Mouse (Mus musculus) midbrain, embryonic 13.5 days (tissue): ENCODE data around the gene Exoc4. TPM values are rescaled to one million over a fixed set of nuclear protein-coding genes. Genes with fewer than 3 reads are reported as not detected.

Source experiments
- ATAC-seq: fragments of 200-750 bp; cut with Nextera tagmentation; 2 replicates; pipeline ENCODE4 v1.8.0; 2017; ENCODE audit warnings: mild to moderate bottlenecking, moderate TSS enrichment, moderate library complexity
- H3K27ac ChIP-seq: fragments of 300-500 bp; sonication (generic); 2 replicates; pipeline ENCODE4 v1.5.1; 2015; ENCODE audit warnings: inconsistent platforms, mild to moderate bottlenecking, moderate library complexity
- H3K27me3 ChIP-seq: fragments of 300-500 bp; sonication (generic); 2 replicates; pipeline ENCODE4 v1.6.1; 2015; ENCODE audit warnings: mild to moderate bottlenecking, inconsistent platforms
- H3K36me3 ChIP-seq: fragments of 300-500 bp; sonication (generic); 2 replicates; pipeline ENCODE4 v1.6.1; 2015; ENCODE audit warnings: mild to moderate bottlenecking, inconsistent platforms
- H3K4me1 ChIP-seq: fragments of 300-500 bp; sonication (generic); replicated peaks from 2 replicates; pipeline ENCODE4 v1.6.1; 2015; ENCODE audit warnings: inconsistent platforms
- H3K4me2 ChIP-seq: fragments of 300-500 bp; sonication (generic); replicated peaks from 2 replicates; pipeline ENCODE4 v1.6.1; 2015; ENCODE audit warnings: moderate library complexity, mild to moderate bottlenecking, inconsistent platforms
- H3K4me3 ChIP-seq: fragments of 300-500 bp; sonication (generic); replicated peaks from 2 replicates; pipeline ENCODE4 v1.5.1; 2015; ENCODE audit warnings: mild to moderate bottlenecking, inconsistent platforms
- H3K9ac ChIP-seq: fragments of 300-500 bp; sonication (generic); replicated peaks from 2 replicates; pipeline ENCODE4 v1.6.1; 2015; ENCODE audit warnings: mild to moderate bottlenecking, inconsistent platforms
- H3K9me3 ChIP-seq: fragments of 300-500 bp; sonication (generic); 2 replicates; pipeline ENCODE4 v1.6.1; 2016; ENCODE audit warnings: mild to moderate bottlenecking, inconsistent platforms
- WGBS: fragments of 180-500 bp; shearing (Covaris S2); methylation state at CpG from one replicate; pipeline ENCODE4 v1.1.7; 2015; 5-methylcytosine and 5-hydroxymethylcytosine counted together
- polyA plus RNA-seq: library from polyadenylated mRNA; unstranded; fragments of >200 nt; fragmentation: Nextera tagmentation; extraction: Ambion mirVana; gene quantifications from 2 replicates; pipeline ENCODE4 v1.2.1, GENCODE M21; 2015

The Exoc4 gene
- polyA plus RNA-seq, 1 experiment from 2014 or later = 50.7 TPM

DNA sequence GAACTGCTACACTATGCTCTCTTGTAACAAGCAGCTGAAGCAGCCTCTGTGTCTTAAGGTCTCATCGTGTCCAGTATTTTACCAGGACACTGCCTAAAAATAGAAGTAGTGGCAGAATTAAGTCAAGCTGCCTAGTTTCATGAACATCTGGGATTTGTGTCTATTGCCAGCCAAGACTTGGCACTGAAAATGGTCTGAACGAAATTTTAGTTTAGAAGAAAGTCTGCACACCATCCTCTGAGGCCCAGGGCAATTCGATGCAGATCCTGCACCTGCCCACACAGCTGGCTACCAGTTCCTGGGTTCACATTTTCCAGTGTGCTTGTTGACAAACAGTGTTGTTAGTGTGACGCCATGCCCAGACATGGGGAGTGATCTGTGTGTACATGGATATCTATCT, 303.0 kb downstream of the Exoc4 start:
- Histone ChIP-seq H3K27ac (peak overlapping the region; percentile 8; the same call in 1 of the 2 replicates), H3K9me3 (no peaks in the 10 kb centered on the region), H3K4me2 (no peak overlapping the region), H3K36me3 (no peaks in the 10 kb centered on the region), H3K9ac (no peak overlapping the region), H3K4me3 (no peak overlapping the region), H3K27me3 (no peaks in the 10 kb centered on the region), H3K4me1 (peaks cover 11% of the 10 kb centered on the region; the same call in 1 of the 2 replicates)
- WGBS = 82% methylated on average over 4 of the region's 4 CpGs
- ATAC-seq = no peak

DNA sequence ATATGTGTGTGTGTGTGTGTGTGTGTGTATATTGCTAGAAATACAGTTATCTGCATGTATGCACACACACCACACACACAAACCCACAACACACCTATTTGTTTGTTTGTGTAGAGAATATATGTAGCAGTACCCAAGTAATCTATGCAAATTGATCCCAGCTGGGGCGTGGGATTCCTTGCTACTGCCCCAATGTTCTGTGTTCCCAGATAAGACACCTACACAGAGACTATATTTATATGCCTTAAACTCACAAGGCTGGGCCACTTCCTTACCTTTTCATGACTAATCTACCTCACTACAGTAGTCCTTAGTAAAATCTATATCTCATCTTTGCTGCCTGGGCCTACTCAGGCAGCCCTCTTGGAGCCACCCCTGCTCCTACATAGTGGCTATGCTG, 312.0 kb downstream of the Exoc4 start:
- 89% methylated on average over 1 of the region's 1 CpGs for WGBS
- no peak for ATAC-seq
- Histone ChIP-seq H3K9me3 (no peaks in the 10 kb centered on the region), H3K4me1 (no peaks in the 10 kb centered on the region), H3K4me3 (no peak overlapping the region), H3K36me3 (no peaks in the 10 kb centered on the region), H3K4me2 (no peak overlapping the region), H3K27me3 (no peaks in the 10 kb centered on the region), H3K27ac (no peak overlapping the region), H3K9ac (no peak overlapping the region)

DNA sequence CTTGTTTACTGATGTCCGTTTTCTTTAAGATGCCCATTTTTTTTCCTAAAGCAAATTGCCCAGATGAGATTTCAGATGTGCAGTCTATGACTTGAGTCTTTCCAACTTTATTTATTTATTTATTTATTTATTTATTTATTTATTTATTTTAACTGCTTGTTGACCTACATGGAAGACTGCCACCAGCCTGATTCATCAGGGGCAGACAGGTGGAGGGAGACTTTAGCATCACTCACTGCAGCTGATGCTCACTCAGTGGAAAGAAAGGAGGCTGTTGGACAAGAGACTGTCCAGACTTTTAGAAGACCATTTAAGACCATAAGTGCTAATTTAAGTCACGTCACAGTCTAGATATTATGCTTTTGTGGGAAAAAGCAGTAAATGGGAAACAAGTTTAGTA, 313.0 kb downstream of the Exoc4 start:
- Histone ChIP-seq H3K4me3 (no peak overlapping the region), H3K27ac (no peak overlapping the region), H3K4me2 (no peak overlapping the region), H3K36me3 (no peaks in the 10 kb centered on the region), H3K9ac (no peak overlapping the region), H3K27me3 (no peaks in the 10 kb centered on the region), H3K9me3 (no peaks in the 10 kb centered on the region), H3K4me1 (no peaks in the 10 kb centered on the region)
- no peak for ATAC-seq
- 95% methylated on average over 2 of the region's 2 CpGs for WGBS

DNA sequence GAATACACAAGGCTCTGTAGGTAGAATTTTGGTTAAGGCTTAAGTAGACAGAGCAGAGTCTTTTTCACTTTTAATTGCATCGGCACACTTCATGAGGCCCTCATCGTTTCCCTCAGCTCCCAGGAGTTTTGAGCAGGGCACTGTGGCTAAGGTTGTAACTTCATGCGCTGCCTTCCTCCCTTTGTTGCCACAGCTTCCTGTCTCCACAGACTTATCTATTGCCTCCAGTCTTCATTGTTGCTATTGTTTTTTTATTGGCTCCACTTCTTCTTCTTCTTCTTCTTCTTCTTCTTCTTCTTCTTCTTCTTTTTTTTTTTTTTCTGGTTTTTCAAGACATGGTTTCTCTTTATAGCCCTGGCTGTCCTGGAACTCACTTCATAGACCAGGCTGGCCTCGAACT, 327.1 kb downstream of the Exoc4 start:
- Histone ChIP-seq H3K27me3 (no peaks in the 10 kb centered on the region), H3K4me2 (no peak overlapping the region), H3K9me3 (no peaks in the 10 kb centered on the region), H3K36me3 (no peaks in the 10 kb centered on the region), H3K27ac (no peak overlapping the region), H3K4me1 (no peaks in the 10 kb centered on the region; the same call in 1 of the 2 replicates), H3K4me3 (no peak overlapping the region), H3K9ac (no peak overlapping the region)
- ATAC-seq = no peak
- WGBS = 95% methylated on average over 4 of the region's 4 CpGs

DNA sequence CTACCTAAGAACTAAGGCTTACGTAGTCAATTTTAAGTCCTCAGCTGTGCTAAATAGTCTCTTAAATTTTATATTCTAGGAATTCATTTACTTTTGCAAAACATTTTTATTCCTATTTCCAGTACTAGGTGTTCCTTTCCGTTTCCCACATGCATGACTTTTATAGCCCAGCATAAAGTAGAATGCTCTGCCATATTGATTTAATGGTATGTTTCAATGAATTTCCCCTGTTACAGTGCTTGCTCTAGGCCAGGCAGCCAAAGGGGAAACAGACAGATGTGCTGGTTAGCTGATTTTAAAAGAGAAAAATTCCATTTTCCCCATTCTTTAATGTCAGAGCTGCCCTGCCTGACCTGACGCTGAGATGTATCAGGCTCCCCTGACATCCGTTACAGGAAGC, 359.6 kb downstream of the Exoc4 start:
- WGBS = 84% methylated on average over 4 of the region's 4 CpGs
- H3K27me3 ChIP-seq = no peaks in the 10 kb centered on the region
- H3K36me3 ChIP-seq = no peaks in the 10 kb centered on the region
- H3K27ac ChIP-seq = no peak overlapping the region
- no peak overlapping the region for H3K9ac ChIP-seq
- no peaks in the 10 kb centered on the region for H3K9me3 ChIP-seq
- H3K4me2 ChIP-seq = no peak overlapping the region
- ATAC-seq = no peak
- no peak overlapping the region for H3K4me3 ChIP-seq
- no peaks in the 10 kb centered on the region for H3K4me1 ChIP-seq

DNA sequence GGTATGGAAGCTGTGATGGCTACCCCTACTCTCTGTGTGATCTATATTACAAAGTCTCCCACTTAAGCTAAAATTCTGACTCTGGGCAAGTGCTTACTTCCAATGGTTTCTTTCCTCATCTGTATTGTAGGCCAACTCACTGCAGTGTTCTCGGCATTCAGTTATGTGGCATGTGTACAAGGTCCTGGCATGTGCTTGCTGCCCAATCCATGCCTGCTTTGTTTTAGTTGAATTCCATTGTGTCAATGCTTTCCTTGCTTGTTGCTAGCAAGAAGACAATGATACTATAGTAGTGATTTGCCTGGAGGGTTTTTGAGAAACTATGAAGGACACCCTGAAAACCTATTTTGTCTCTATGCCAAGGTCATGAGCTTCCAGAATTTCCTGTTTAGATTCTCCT, 365.1 kb downstream of the Exoc4 start:
- Histone ChIP-seq H3K9ac (no peak overlapping the region), H3K9me3 (no peaks in the 10 kb centered on the region), H3K36me3 (no peaks in the 10 kb centered on the region), H3K4me2 (no peak overlapping the region), H3K4me1 (0 out of 2 replicates have a peak, but pooled peaks cover 4% of the 10 kb centered on the region), H3K4me3 (no peak overlapping the region), H3K27me3 (no peaks in the 10 kb centered on the region), H3K27ac (no peak overlapping the region)
- WGBS = 72% methylated on average over 1 of the region's 1 CpGs
- ATAC-seq = no peak

DNA sequence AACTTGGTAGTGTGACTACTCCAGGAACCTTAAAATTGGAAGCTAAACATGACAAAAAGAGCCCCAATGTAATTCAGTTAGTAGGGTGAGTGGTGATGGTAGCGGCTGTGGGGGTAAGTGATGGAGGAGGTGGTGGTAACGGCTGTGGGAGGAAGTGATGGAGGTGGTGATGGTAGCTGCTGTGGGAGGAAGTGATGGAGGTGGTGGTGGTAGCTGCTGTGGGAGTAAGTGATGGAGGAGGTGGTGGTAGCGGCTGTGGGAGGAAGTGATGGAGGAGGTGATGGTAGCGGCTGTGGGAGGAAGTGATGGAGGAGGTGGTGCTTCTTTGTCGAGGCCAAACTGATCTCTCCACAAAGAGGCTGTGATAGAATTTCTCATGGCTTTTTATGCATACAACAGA, 369.7 kb downstream of the Exoc4 start:
- Histone ChIP-seq H3K4me2 (no peak overlapping the region), H3K4me1 (0 out of 2 replicates have a peak, but pooled peaks cover 4% of the 10 kb centered on the region), H3K9ac (no peak overlapping the region), H3K4me3 (no peak overlapping the region), H3K27ac (no peak overlapping the region), H3K27me3 (no peaks in the 10 kb centered on the region), H3K9me3 (no peaks in the 10 kb centered on the region), H3K36me3 (no peaks in the 10 kb centered on the region)
- 93% methylated on average over 5 of the region's 5 CpGs for WGBS
- no peak for ATAC-seq

DNA sequence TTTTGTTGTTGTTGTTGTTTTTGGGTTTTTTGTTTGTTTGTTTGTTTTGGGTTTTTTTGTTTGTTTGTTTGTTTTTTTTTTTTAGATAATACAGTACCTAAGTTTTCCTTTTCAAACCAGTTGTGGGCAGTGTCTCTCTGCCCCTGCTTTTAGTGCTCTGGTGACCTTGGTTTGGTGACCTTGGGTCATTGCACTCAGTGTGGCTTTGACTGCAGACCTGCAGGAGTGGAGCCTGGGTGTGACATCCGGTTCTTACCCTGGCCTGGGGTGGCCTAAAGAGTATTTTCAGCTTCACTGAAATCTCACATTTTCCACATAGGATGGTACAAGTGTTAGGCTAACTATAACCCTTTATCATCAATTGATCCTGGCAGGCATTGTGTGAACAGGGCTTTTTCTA, 371.8 kb downstream of the Exoc4 start:
- 41% methylated on average over 1 of the region's 1 CpGs for WGBS
- no peak overlapping the region for H3K27ac ChIP-seq
- H3K4me3 ChIP-seq = no peak overlapping the region
- H3K4me1 ChIP-seq = 0 out of 2 replicates have a peak, but pooled peaks cover 4% of the 10 kb centered on the region
- no peak for ATAC-seq
- H3K4me2 ChIP-seq = no peak overlapping the region
- H3K9me3 ChIP-seq = no peaks in the 10 kb centered on the region
- no peaks in the 10 kb centered on the region for H3K36me3 ChIP-seq
- H3K27me3 ChIP-seq = no peaks in the 10 kb centered on the region
- no peak overlapping the region for H3K9ac ChIP-seq

DNA sequence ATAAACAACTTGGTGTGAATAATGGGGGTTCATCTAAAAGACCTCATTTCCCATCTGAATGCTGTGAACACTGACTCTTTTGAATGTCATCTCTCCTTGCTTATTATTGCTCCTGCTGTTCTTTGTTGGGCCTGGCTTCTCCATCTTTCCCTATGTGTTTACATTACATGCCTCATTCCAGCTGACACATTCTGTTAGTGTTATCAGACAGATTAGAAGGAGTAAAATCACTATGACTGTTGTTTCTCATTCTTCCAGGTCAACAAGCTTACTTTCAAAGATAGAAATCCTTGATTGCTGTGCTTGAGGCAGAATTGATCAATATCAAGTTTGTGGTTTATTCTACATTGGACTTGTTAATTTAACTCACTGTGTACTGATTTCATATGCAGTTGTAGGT, 377.0 kb downstream of the Exoc4 start:
- Histone ChIP-seq H3K9me3 (no peaks in the 10 kb centered on the region), H3K4me3 (no peak overlapping the region), H3K36me3 (no peaks in the 10 kb centered on the region), H3K4me1 (no peaks in the 10 kb centered on the region), H3K27me3 (no peaks in the 10 kb centered on the region), H3K9ac (no peak overlapping the region), H3K27ac (no peak overlapping the region), H3K4me2 (no peak overlapping the region)
- ATAC-seq = no peak

DNA sequence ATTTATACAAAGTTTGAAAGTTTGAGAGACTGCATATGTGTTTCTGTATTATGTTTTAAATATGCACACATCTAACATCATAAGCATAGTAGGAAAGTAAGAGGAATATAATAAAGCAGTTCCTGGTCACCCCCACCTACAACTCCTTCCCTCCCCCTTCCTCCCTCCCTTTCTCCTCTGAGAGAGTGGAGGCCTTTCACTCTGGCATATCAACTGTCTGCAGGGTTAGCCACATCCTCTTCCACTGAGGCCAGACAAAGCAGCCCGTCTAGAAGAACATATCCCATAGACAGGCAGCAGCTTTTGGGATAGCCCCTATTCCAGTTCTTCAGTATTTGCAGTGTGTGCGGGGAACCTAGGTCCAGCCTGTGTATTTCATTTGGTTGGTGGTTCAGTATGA, 382.2 kb downstream of the Exoc4 start:
- ATAC-seq = no peak
- Histone ChIP-seq H3K27me3 (no peaks in the 10 kb centered on the region), H3K4me1 (no peaks in the 10 kb centered on the region), H3K36me3 (no peaks in the 10 kb centered on the region), H3K4me2 (no peak overlapping the region), H3K9me3 (no peaks in the 10 kb centered on the region), H3K9ac (no peak overlapping the region), H3K4me3 (no peak overlapping the region), H3K27ac (no peak overlapping the region)
- 91% methylated on average over 2 of the region's 2 CpGs for WGBS

DNA sequence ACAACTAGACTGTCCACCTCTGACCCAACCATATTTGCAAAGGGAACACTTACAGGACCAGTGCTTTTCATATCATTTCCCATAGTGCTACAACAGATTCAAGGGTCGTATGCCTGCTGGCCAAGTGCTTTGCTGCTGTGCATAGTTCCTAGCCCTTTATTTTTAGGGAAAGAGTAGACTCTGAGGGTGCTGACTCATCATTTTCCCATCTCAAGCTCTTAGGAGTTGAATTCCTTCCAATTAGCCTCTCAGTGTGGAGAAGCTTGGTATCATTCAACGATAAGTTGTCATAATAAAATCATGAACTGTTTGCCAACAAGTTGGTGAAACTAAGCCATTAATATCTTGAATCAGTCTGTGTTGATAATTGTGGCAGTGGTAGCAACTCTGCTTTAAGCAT, 388.3 kb downstream of the Exoc4 start:
- WGBS = 82% methylated on average over 2 of the region's 2 CpGs
- Histone ChIP-seq H3K4me2 (no peak overlapping the region), H3K4me1 (no peaks in the 10 kb centered on the region), H3K9ac (no peak overlapping the region), H3K36me3 (no peaks in the 10 kb centered on the region), H3K4me3 (no peak overlapping the region), H3K27me3 (no peaks in the 10 kb centered on the region), H3K9me3 (no peaks in the 10 kb centered on the region), H3K27ac (no peak overlapping the region)
- ATAC-seq = no peak

DNA sequence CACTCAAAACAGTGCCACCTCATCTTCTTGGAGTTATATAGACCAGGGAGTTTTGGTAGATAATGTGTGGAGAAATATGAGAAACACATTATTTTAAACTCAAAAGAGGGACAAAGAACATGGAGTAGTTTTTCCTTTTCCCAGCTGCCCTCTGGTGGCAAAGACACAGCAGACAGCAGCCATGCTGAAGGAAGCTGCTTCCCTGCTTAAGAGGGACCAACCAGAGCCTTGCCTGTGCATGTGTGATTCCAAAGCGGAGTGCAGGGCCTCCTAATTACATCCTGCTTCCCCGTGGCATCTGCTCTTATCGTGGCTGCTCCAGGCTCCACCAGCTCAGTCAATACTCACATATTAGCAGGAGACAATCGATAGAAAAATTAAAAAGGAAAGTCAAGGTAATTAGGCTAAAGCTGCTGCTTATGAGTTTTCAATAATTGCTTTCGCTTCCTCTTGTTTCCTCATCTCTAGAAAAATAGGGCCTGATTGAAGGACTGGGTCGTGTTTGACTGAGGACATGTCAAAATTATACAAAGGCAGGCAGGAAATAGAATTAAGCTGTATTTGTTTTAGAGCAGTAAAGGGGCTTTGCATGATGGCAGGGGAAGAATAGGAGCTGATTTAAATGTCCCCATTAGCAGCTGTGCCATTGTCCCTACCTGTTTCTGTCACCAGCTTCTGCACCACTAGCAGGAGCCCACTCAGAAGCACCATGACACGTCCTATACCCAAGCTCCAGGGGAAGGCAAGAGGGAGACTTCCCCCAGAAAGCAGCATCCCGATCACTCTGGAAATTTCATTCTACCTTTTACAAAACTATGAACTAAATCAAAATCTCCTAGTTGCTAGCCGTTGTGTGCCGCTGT, 433.1 kb downstream of the Exoc4 start:
- H3K36me3 ChIP-seq = no peaks in the 10 kb centered on the region
- H3K9ac ChIP-seq = no peak overlapping the region; the same call in 1 of the 2 replicates
- H3K4me1 ChIP-seq = peaks cover 16% of the 10 kb centered on the region; the same call in 1 of the 2 replicates
- H3K9me3 ChIP-seq = no peaks in the 10 kb centered on the region
- H3K27me3 ChIP-seq = no peaks in the 10 kb centered on the region
- H3K4me2 ChIP-seq = no peak overlapping the region
- peak overlapping the region; percentile 57 for H3K27ac ChIP-seq
- 38% methylated on average over 10 of the region's 10 CpGs for WGBS
- peak; percentile 91 for ATAC-seq
- no peak overlapping the region for H3K4me3 ChIP-seq

DNA sequence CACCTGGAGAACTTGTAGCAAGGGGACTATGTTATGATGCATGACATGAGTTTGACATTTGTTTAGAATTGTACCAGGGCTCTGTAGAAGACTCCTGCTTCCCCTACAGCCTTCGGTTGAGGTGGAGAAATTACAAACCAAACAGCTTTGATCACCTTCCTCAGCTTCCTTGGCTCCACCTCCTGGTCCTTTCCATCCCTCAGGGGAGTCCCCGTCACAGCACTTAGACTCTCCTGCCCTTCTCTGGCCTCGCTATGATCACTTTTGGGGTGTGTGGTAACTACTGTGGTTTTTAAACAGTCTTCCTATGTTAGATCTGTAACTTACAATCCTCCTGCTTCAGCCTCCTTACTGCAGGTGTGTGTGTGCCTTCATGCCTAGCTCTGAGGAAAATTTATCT, 434.6 kb downstream of the Exoc4 start:
- Histone ChIP-seq H3K4me1 (peaks cover 16% of the 10 kb centered on the region; the same call in 1 of the 2 replicates), H3K9me3 (no peaks in the 10 kb centered on the region), H3K4me3 (no peak overlapping the region), H3K4me2 (no peak overlapping the region), H3K27ac (no peak overlapping the region), H3K27me3 (no peaks in the 10 kb centered on the region), H3K9ac (no peak overlapping the region), H3K36me3 (no peaks in the 10 kb centered on the region)
- no peak for ATAC-seq
- WGBS = 79% methylated on average over 3 of the region's 3 CpGs
